Mouse (Mus musculus) lung, adult 2 months (tissue): ENCODE data around the gene Ehd1.
A peak's percentile ranks its signal among the peaks of the same experiment; 100 is the strongest.

Experiments used
- CTCF ChIP-seq: fragments of 200-500 bp; IDR thresholded peaks from 2 replicates; pipeline ENCODE4 v1.5.1; 2011; ENCODE audit warnings: mild to moderate bottlenecking, low read length, control low read depth; ENCODE audit not compliant: insufficient read depth
- POLR2A ChIP-seq: fragments of 200-500 bp; IDR thresholded peaks from 2 replicates; pipeline ENCODE4 v1.6.1; 2011; ENCODE audit warnings: low read depth, mild to moderate bottlenecking, control low read depth, low read length, borderline replicate concordance; ENCODE audit errors: extremely low read depth

GRCm38 (mm10) chr19:6277661-6278438 is 1.3 kb downstream of the Ehd1 start:
- TF ChIP-seq CTCF = no peak
- peak; percentile 72; the same call in 1 of the 2 replicates for TF ChIP-seq POLR2A
